In the genomic region with DNA sequence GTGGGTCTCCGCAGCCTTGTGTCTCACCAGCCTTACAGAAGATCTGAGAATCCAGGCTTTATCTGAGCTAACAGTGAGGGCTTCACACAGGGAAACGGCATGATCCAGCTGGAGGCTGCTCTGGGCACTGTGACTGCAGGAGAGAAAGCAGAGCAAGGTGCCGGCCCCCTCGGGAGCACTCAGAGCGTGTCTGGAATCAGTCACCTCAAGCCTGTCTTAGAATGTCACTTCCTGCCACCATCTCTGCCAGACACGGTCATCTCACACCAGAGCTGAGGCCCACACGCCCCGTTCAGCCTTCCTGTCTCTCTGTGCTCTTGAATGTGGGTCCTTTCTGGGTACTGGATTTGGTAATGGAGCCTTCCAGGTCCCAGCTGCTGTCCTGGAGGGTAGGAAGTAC, we compare ENCODE assay signal across 23 mouse cellular contexts. TPM values are rescaled to one million over a fixed set of nuclear protein-coding genes. Genes with fewer than 3 reads are reported as not detected.
A peak's percentile ranks its signal among the peaks of the same experiment; 100 is the strongest.
DNase-seq lines count a peak whose midpoint lies in the region; ATAC-seq and TF ChIP-seq lines count a peak whose summit lies in the region.
"Had no signal": no experiment of that assay in that cellular context is flagged by ENCODE, and none has a peak within 500 bp of the region (broad histone marks: within the 10 kb centered on the region; RNA-seq: fewer than 3 reads in every experiment).

No protein-coding gene starts in this region.

- peak; percentile 33; the same call in 1 of the 2 replicates for ATAC-seq in heart, embryonic 14.5 days (ENCODE audit: insufficient number of reproducible peaks, insufficient read depth, low FRiP score, low read depth)
- ATAC-seq in lung, embryonic 14.5 days (ENCODE audit: insufficient read depth), result peak; percentile 35; the same call in 1 of the 2 replicates
- peak; percentile 30; the same call in 1 of the 2 replicates for ATAC-seq in neutrophil, adult 5-6 weeks (ENCODE audit: extremely low read depth, insufficient number of reproducible peaks, low FRiP score, poor library complexity, severe bottlenecking)
- ATAC-seq: forebrain, embryonic 13.5 days; midbrain, embryonic 16.5 days had no signal

- intact Hi-C loops in gastrocnemius, adult 2 months (cut with DNase I), result no loop called here
- intact Hi-C loops in gastrocnemius, postnatal 36 days (cut with DNase I), result no loop called here
- intact Hi-C loops in left cerebral cortex, postnatal 4 days (cut with DNase I), result no loop called here

- peaks cover 38 to 39% of the 10 kb centered on the region in 2 experiments for H3K4me1 ChIP-seq in heart, embryonic 14.5 days (ENCODE audit: control insufficient read depth in 2 of 2, insufficient read depth in 2 of 2, low read length in 2 of 2)
- no peaks in the 10 kb centered on the region for H3K4me1 ChIP-seq in lung, embryonic 14.5 days (ENCODE audit: insufficient read depth)

- 7% methylated on average over 8 of the region's 8 CpGs for WGBS in heart, embryonic 14.5 days
- 44% methylated on average over 8 of the region's 8 CpGs for WGBS in lung, embryonic 14.5 days

- H3K27ac ChIP-seq in gastrocnemius, adult 2 months, result peak overlapping the region; percentile 63
- peak overlapping the region; percentile 79 to 88 for H3K27ac ChIP-seq in heart, embryonic 14.5 days (replicated peaks in 1 of 2; ENCODE audit: control insufficient read depth in 1 of 2, insufficient read depth in 1 of 2, low read depth in 2 of 2, low read length in 2 of 2)
- H3K27ac ChIP-seq in lung, embryonic 14.5 days (ENCODE audit: low read depth), result no peak overlapping the region; the same call in 1 of the 2 replicates
- H3K27ac ChIP-seq: forebrain, embryonic 13.5 days; hindbrain, embryonic 12.5 days; stomach, postnatal 0 days had no signal

- no peak for DNase-seq in gastrocnemius, adult 2 months
- DNase-seq in gastrocnemius, postnatal 36 days, result no peak
- DNase-seq in heart, adult 18-20 months, result no peak
- peak; percentile 18 for DNase-seq in lung, embryonic 14.5 days
- DNase-seq in lung, postnatal 14 days, result no peak
- DNase-seq in left cerebral cortex, postnatal 4 days, result no peak
- DNase-seq: adrenal gland, postnatal 10 days; cerebellum, adult 8-10 months; cerebellum, postnatal 25 days; gastrocnemius, postnatal 14 days; kidney, adult 11 months; kidney, postnatal 14 days; right cerebral cortex, adult 18-20 months; spleen, adult 18-20 months; thymus, adult 18-20 months; thymus, postnatal 25 days had no signal

- peak overlapping the region; percentile 27 for H3K4me2 ChIP-seq in heart, embryonic 14.5 days (ENCODE audit: low read length)
- no peak overlapping the region for H3K4me2 ChIP-seq in lung, embryonic 14.5 days
- H3K4me2 ChIP-seq: forebrain, embryonic 13.5 days; hindbrain, embryonic 12.5 days; liver, embryonic 11.5 days had no signal

- H3K9ac ChIP-seq in heart, embryonic 14.5 days (ENCODE audit: low read length), result peak overlapping the region; percentile 27; the same call in 1 of the 2 replicates
- H3K9ac ChIP-seq in lung, embryonic 14.5 days, result no peak overlapping the region
- H3K9ac ChIP-seq: forebrain, embryonic 13.5 days; hindbrain, embryonic 12.5 days had no signal

- TF ChIP-seq CTCF in gastrocnemius, adult 2 months (IDR thresholded peaks at IDR 0.05), result no peak
- no peak for TF ChIP-seq CTCF in lung, embryonic 14.5 days (IDR thresholded peaks at IDR 0.05; ENCODE audit: low read depth)

- H3K36me3 ChIP-seq in heart, embryonic 14.5 days (ENCODE audit: control insufficient read depth, insufficient read depth, low read length), result no peaks in the 10 kb centered on the region
- no peaks in the 10 kb centered on the region for H3K36me3 ChIP-seq in lung, embryonic 14.5 days (ENCODE audit: insufficient read depth)
- H3K36me3 ChIP-seq: hindbrain, embryonic 12.5 days had no signal

- no peaks in the 10 kb centered on the region for H3K27me3 ChIP-seq in heart, embryonic 14.5 days (ENCODE audit: control insufficient read depth, insufficient read depth, low read length)
- no peaks in the 10 kb centered on the region for H3K27me3 ChIP-seq in lung, embryonic 14.5 days (ENCODE audit: insufficient read depth, low read length)
- H3K27me3 ChIP-seq: forebrain, embryonic 13.5 days; hindbrain, embryonic 12.5 days had no signal

- H3K4me3 ChIP-seq in gastrocnemius, adult 2 months, result no peak overlapping the region
- H3K4me3 ChIP-seq in heart, embryonic 14.5 days (ENCODE audit: control insufficient read depth in 1 of 2, insufficient read depth in 1 of 2, low read depth in 1 of 2, low read length in 2 of 2), result no peak overlapping the region
- H3K4me3 ChIP-seq in lung, embryonic 14.5 days (ENCODE audit: low read depth, low read length), result no peak overlapping the region
- H3K4me3 ChIP-seq: forebrain, embryonic 13.5 days; hindbrain, embryonic 12.5 days had no signal

- no peaks in the 10 kb centered on the region for H3K9me3 ChIP-seq in heart, embryonic 14.5 days (ENCODE audit: control insufficient read depth, low read length)
- H3K9me3 ChIP-seq in lung, embryonic 14.5 days (ENCODE audit: low read depth, low read length), result no peaks in the 10 kb centered on the region
- H3K9me3 ChIP-seq: forebrain, embryonic 13.5 days; hindbrain, embryonic 12.5 days had no signal

RNA-seq across cellular contexts. Expression of a gene that starts 19.5 kb away (rescaled TPM):
- 100 to 1,000 TPM in 1 of 2 experiments, 10 to 100 TPM in 1; 77.0 to 273 TPM for total RNA-seq in gastrocnemius, adult 2 months (2021)
- 100 to 1,000 TPM; 105 to 170 TPM for total RNA-seq in gastrocnemius, postnatal 36 days (2021)
- polyA plus RNA-seq in heart, embryonic 14.5 days (2014; fragmentation: Nextera tagmentation; extraction: Ambion mirVana), result 0.89 and 1.2 TPM in 2 replicates
- total RNA-seq in heart, adult 18-20 months (2021), result 1 to 10 TPM in 1 of 2 experiments, under 1 TPM in 1; 0.97 to 1.4 TPM
- polyA plus RNA-seq in lung, embryonic 14.5 days (2014; fragmentation: Nextera tagmentation; extraction: Ambion mirVana), result 1.1 and 1.8 TPM in 2 replicates
- 8.4 and 9.3 TPM in 2 replicates for total RNA-seq in neutrophil, adult 5-6 weeks (2017)
- 1 to 10 TPM; 1.2 TPM for total RNA-seq in left cerebral cortex, postnatal 4 days (2021)

RNA-seq across cellular contexts. Expression of a gene that starts 35.4 kb away (rescaled TPM):
- 100 to 1,000 TPM; 483 to 898 TPM for total RNA-seq in gastrocnemius, adult 2 months (2021)
- 100 to 1,000 TPM; 568 to 650 TPM for total RNA-seq in gastrocnemius, postnatal 36 days (2021)
- 1,003 and 1,015 TPM in 2 replicates for polyA plus RNA-seq in heart, embryonic 14.5 days (2014; fragmentation: Nextera tagmentation; extraction: Ambion mirVana)
- 1,000 to 10,000 TPM; 1,306 to 1,387 TPM for total RNA-seq in heart, adult 18-20 months (2021)
- polyA plus RNA-seq in lung, embryonic 14.5 days (2014; fragmentation: Nextera tagmentation; extraction: Ambion mirVana), result 382 and 392 TPM in 2 replicates
- total RNA-seq in neutrophil, adult 5-6 weeks (2017), result 71.8 and 72.5 TPM in 2 replicates
- 100 to 1,000 TPM; 174 to 177 TPM for total RNA-seq in left cerebral cortex, postnatal 4 days (2021)
